In the genomic region with DNA sequence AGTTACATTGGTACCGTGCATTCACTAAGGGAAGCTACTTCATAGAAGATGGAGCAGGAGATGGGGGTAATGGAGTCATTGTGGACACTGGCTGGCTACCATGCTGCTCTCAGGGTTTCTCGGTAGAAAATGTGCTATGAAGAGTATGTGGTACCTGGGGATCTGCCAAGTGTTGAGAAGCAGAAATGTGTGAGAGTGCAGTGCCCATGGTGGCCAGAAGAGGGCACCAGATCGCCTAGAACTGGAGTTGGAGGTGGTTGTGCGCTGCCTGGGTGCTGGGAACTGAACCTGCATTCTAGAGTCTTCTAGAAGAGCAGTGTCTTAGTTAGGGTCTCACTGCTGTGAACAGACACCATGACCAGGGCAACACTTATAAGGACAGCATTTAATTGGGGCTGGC, we compare ENCODE assay signal across 13 mouse cellular contexts.
A peak's percentile ranks its signal among the peaks of the same experiment; 100 is the strongest.
DNase-seq lines count a peak whose midpoint lies in the region; ATAC-seq and TF ChIP-seq lines count a peak whose summit lies in the region.
"Had no signal": no experiment of that assay in that cellular context is flagged by ENCODE, and none has a peak within 500 bp of the region (broad histone marks: within the 10 kb centered on the region; RNA-seq: fewer than 3 reads in every experiment).

No protein-coding gene starts in this region.

- H3K4me2 ChIP-seq in kidney, postnatal 0 days (ENCODE audit: low read length) = no peak overlapping the region
- H3K4me2 ChIP-seq in CH12.LX (ENCODE audit: insufficient read depth, low read depth, poor library complexity, severe bottlenecking) = no peak overlapping the region
- H3K4me2 ChIP-seq: intestine, embryonic 15.5 days; midbrain, embryonic 15.5 days; neural tube, embryonic 13.5 days had no signal

- no peak overlapping the region for H3K9ac ChIP-seq in kidney, postnatal 0 days (ENCODE audit: low read depth, low read length)
- no peak overlapping the region for H3K9ac ChIP-seq in CH12.LX (ENCODE audit: insufficient read depth, low read depth)
- H3K9ac ChIP-seq: intestine, embryonic 15.5 days; midbrain, embryonic 15.5 days; neural tube, embryonic 13.5 days had no signal

- 72% methylated on average over 4 of the region's 4 CpGs for WGBS in kidney, postnatal 0 days

- no peak for DNase-seq in kidney, postnatal 0 days (ENCODE audit: low spot score)
- DNase-seq in kidney, postnatal 14 days = no peak
- DNase-seq in 3T3-L1 (ENCODE audit: low read depth, low spot score) (peak; percentile 6), CH12.LX (ENCODE audit: extremely low read depth) (no peak)
- no peak for DNase-seq in brain, embryonic 14.5 days (ENCODE audit: low read depth)
- no peak for DNase-seq in frontal cortex, adult 2 months (ENCODE audit: extremely low spot score in 1 of 2, low spot score in 1 of 2)
- DNase-seq: cerebellum, postnatal 25 days; heart, postnatal 14 days had no signal

- dilution Hi-C loops in CH12.LX (cut with MboI; ENCODE audit: extremely low pct_ligation_motif_present, extremely low pct_unique_long_range_greater_than_20kb, low sequenced_read_pairs) = no loop called here

- H3K9me3 ChIP-seq in kidney, postnatal 0 days (replicated peaks; ENCODE audit: low read length) = 0 out of 2 replicates have a peak, but pooled peaks cover 4% of the 10 kb centered on the region
- peaks cover 20% of the 10 kb centered on the region for H3K9me3 ChIP-seq in CH12.LX (replicated peaks; ENCODE audit: low read length)
- H3K9me3 ChIP-seq: intestine, embryonic 15.5 days; midbrain, embryonic 15.5 days had no signal

- no peak for TF ChIP-seq POLR2A in CH12.LX (IDR thresholded peaks at IDR 0.05; ENCODE audit: low read depth, low read length)
- no peak for TF ChIP-seq POLR2A in brain, embryonic 14.5 days (IDR thresholded peaks at IDR 0.05; ENCODE audit: borderline replicate concordance, extremely low read depth, insufficient read depth, insufficient read length, poor library complexity, severe bottlenecking)

- H3K4me1 ChIP-seq in kidney, postnatal 0 days (replicated peaks; ENCODE audit: insufficient read depth, low read length) = no peaks in the 10 kb centered on the region
- no peaks in the 10 kb centered on the region for H3K4me1 ChIP-seq in CH12.LX (ENCODE audit: control insufficient read depth in 1 of 2, insufficient read depth in 2 of 2)
- H3K4me1 ChIP-seq: intestine, embryonic 15.5 days; midbrain, embryonic 15.5 days; neural tube, embryonic 13.5 days had no signal

- TF ChIP-seq EP300 in CH12.LX (IDR thresholded peaks at IDR 0.05; ENCODE audit: low read length) = no peak

- no peak overlapping the region for H3K27ac ChIP-seq in kidney, postnatal 0 days
- no peak overlapping the region for H3K27ac ChIP-seq in CH12.LX (ENCODE audit: insufficient read depth, low read depth)
- H3K27ac ChIP-seq: intestine, embryonic 15.5 days; midbrain, embryonic 15.5 days; neural tube, embryonic 13.5 days had no signal

- no peak for ATAC-seq in kidney, postnatal 0 days (replicated peaks; ENCODE audit: low FRiP score, low read depth)
- ATAC-seq in megakaryocyte-erythroid progenitor cell, adult 5-6 weeks (replicated peaks; ENCODE audit: low FRiP score, low TSS enrichment, poor library complexity, severe bottlenecking) = no peak
- ATAC-seq: forebrain, embryonic 16.5 days; intestine, embryonic 15.5 days; midbrain, embryonic 15.5 days had no signal

- TF ChIP-seq CTCF in kidney, postnatal 0 days (IDR thresholded peaks at IDR 0.05; ENCODE audit: low read depth) = peak; percentile 47
- peak; percentile 52 to 56 for TF ChIP-seq CTCF in CH12.LX (conservative IDR thresholded peaks at IDR 0.05 in 1 of 2, IDR thresholded peaks at IDR 0.05 in 1 of 2; ENCODE audit: low read depth in 2 of 2, low read length in 2 of 2)
- TF ChIP-seq CTCF in brain, embryonic 14.5 days (IDR thresholded peaks at IDR 0.05; ENCODE audit: borderline replicate concordance, extremely low read depth, insufficient read depth, insufficient read length) = peak; percentile 35; the same call in 1 of the 2 replicates

- no peak overlapping the region for H3K4me3 ChIP-seq in kidney, postnatal 0 days (replicated peaks; ENCODE audit: low read depth, low read length)
- H3K4me3 ChIP-seq in CH12.LX (replicated peaks in 1 of 3; ENCODE audit: low read depth in 2 of 3, low read length in 2 of 3, poor library complexity in 1 of 3) = no peak overlapping the region
- H3K4me3 ChIP-seq: intestine, embryonic 15.5 days; midbrain, embryonic 15.5 days; neural tube, embryonic 13.5 days had no signal

- no peaks in the 10 kb centered on the region for H3K79me2 ChIP-seq in CH12.LX (replicated peaks; ENCODE audit: control insufficient read depth, extremely low read depth, insufficient read depth, poor library complexity, severe bottlenecking)

- H3K36me3 ChIP-seq in kidney, postnatal 0 days (ENCODE audit: insufficient read depth, low read length) = no peaks in the 10 kb centered on the region
- H3K36me3 ChIP-seq in CH12.LX (replicated peaks in 1 of 2; ENCODE audit: control insufficient read depth in 1 of 2, insufficient read depth in 1 of 2, low read length in 1 of 2) = peaks cover 0 to 72% of the 10 kb centered on the region in 2 experiments
- H3K36me3 ChIP-seq: midbrain, embryonic 15.5 days had no signal

- peak; percentile 31 for TF ChIP-seq RAD21 in CH12.LX (IDR thresholded peaks at IDR 0.05; ENCODE audit: low read depth, low read length)

- in situ Hi-C loops in CH12.LX (cut with MboI; ENCODE audit: low pct_ligation_motif_present, low pct_unique_long_range_greater_than_20kb, low sequenced_read_pairs) = no loop called here

- no peaks in the 10 kb centered on the region for H3K27me3 ChIP-seq in kidney, postnatal 0 days (ENCODE audit: insufficient read depth, low read length)
- H3K27me3 ChIP-seq in CH12.LX (replicated peaks) = no peaks in the 10 kb centered on the region
- H3K27me3 ChIP-seq: intestine, embryonic 15.5 days; midbrain, embryonic 15.5 days; neural tube, embryonic 13.5 days had no signal

TF ChIP-seq in CH12.LX, 34 proteins besides CTCF, POLR2A, EP300 and RAD21:
- TF ChIP-seq IRF4 (IDR thresholded peaks at IDR 0.05; ENCODE audit: low read depth, low read length) (no peak), SMC3 (IDR thresholded peaks at IDR 0.05; ENCODE audit: low read depth, low read length) (peak; percentile 33)
